Mouse (Mus musculus) c-Kit-positive CD71-negative TER-119-negative erythroid progenitor cells, embryonic 14.5 days (primary cell): ENCODE data around the gene Hoxb1.

Experiments used
- DNase-seq: peaks from one replicate; pipeline ENCODE4 v3.0.0-alpha.2; 2013; ENCODE audit warnings: low read depth

Gene Hoxb1

GRCm38 (mm10) chr11:96350341-96350624, 15.3 kb upstream of the Hoxb1 start, which contains the start of gene Hoxb2:
Gene Hoxb2 (plus strand): TSS chr11:96350525.
- DNase-seq = no peak

- no peak for DNase-seq
Measured at GRCm38 (mm10) chr11:96350791-96351190, 14.8 kb upstream of the Hoxb1 start.

- no peak for DNase-seq
Measured at GRCm38 (mm10) chr11:96351312-96351711, 14.2 kb upstream of the Hoxb1 start.

GRCm38 (mm10) chr11:96351831-96352230, 13.7 kb upstream of the Hoxb1 start:
- no peak for DNase-seq

GRCm38 (mm10) chr11:96352691-96353521, 12.6 kb upstream of the Hoxb1 start:
- no peak for DNase-seq

- DNase-seq = no peak
Measured at GRCm38 (mm10) chr11:96353522-96353841, 12.1 kb upstream of the Hoxb1 start.

- no peak for DNase-seq
Measured at GRCm38 (mm10) chr11:96353939-96354338, 11.6 kb upstream of the Hoxb1 start.

- no peak for DNase-seq
Measured at GRCm38 (mm10) chr11:96354376-96354775, 11.2 kb upstream of the Hoxb1 start.

GRCm38 (mm10) chr11:96354801-96355311, 10.7 kb upstream of the Hoxb1 start:
- DNase-seq = no peak

- DNase-seq = no peak
Measured at GRCm38 (mm10) chr11:96363807-96364206, 1.7 kb upstream of the Hoxb1 start.

GRCm38 (mm10) chr11:96366092-96367041, 815 bp downstream of the Hoxb1 start:
- DNase-seq = no peak

GRCm38 (mm10) chr11:96367141-96367540, 1.6 kb downstream of the Hoxb1 start:
- no peak for DNase-seq

- DNase-seq = no peak
Measured at GRCm38 (mm10) chr11:96368686-96369085, 3.1 kb downstream of the Hoxb1 start.

GRCm38 (mm10) chr11:96369140-96369539, 3.6 kb downstream of the Hoxb1 start:
- no peak for DNase-seq

GRCm38 (mm10) chr11:96371726-96372125, 6.2 kb downstream of the Hoxb1 start:
- DNase-seq = no peak

- DNase-seq = no peak
Measured at GRCm38 (mm10) chr11:96372519-96372918, 7.0 kb downstream of the Hoxb1 start.

GRCm38 (mm10) chr11:96374810-96375209, 9.3 kb downstream of the Hoxb1 start:
- no peak for DNase-seq

- no peak for DNase-seq
Measured at GRCm38 (mm10) chr11:96383381-96383780, 17.8 kb downstream of the Hoxb1 start.

GRCm38 (mm10) chr11:96387635-96388034, 22.1 kb downstream of the Hoxb1 start:
- no peak for DNase-seq

GRCm38 (mm10) chr11:96396772-96397626, 31.4 kb downstream of the Hoxb1 start:
- DNase-seq = no peak

GRCm38 (mm10) chr11:96397806-96398335, 32.3 kb downstream of the Hoxb1 start:
- no peak for DNase-seq

- peak; percentile 34 for DNase-seq
Measured at GRCm38 (mm10) chr11:96399923-96400322, 34.4 kb downstream of the Hoxb1 start.
